Mouse (Mus musculus) kidney, adult 9 months (tissue): ENCODE measurements around the gene Xrra1.
A peak's percentile ranks its signal among the peaks of the same experiment; 100 is the strongest.

ENCODE experiments used
- DNase-seq: peaks from one replicate; pipeline ENCODE4 v3.0.0; 2022

The Xrra1 gene

GRCm38 (mm10) chr7:99851618-99852017 lies 7.3 kb upstream of the Xrra1 start:
- no peak for DNase-seq

DNA sequence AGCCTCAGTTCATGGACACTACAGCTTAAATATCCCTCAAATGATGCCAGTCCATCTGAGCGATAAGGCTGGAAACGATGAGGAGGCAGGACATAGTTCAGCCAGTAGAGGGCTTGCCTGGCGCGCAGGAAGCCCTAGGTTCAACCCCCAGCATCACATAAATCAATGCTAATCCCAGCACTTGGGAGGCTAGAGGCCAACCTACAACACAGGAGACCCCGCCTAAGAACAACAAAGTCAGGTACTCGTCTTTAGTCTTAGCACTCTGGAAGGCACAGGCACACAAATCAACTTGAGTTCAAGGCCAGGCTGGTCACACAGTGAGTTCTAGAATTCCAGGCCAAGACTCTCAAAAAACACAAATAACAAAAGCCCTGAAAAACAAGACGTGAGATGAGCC lies 5.6 kb upstream of the Xrra1 start:
- no peak for DNase-seq

DNA sequence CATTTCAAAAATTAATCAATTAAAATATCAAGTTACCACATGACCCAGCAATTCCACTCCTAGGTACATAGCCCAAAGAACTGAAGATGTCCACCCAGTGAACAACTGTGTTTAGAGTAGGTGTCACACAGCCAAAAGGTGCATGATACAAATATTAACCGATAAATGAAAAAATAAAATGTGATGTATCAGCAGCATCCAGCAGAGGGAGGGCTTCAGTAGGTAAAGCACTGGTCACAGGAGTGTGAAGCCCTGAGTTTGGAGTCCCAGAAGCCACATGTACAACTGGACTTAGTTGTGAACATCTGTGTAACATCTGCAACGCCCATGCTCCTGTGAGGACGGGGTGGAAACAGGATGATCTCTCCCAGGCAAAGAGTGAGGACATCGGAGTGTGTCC lies 4.6 kb upstream of the Xrra1 start:
- DNase-seq, result no peak

GRCm38 (mm10) chr7:99856266-99856861 lies 2.6 kb upstream of the Xrra1 start:
- DNase-seq, result no peak

DNA sequence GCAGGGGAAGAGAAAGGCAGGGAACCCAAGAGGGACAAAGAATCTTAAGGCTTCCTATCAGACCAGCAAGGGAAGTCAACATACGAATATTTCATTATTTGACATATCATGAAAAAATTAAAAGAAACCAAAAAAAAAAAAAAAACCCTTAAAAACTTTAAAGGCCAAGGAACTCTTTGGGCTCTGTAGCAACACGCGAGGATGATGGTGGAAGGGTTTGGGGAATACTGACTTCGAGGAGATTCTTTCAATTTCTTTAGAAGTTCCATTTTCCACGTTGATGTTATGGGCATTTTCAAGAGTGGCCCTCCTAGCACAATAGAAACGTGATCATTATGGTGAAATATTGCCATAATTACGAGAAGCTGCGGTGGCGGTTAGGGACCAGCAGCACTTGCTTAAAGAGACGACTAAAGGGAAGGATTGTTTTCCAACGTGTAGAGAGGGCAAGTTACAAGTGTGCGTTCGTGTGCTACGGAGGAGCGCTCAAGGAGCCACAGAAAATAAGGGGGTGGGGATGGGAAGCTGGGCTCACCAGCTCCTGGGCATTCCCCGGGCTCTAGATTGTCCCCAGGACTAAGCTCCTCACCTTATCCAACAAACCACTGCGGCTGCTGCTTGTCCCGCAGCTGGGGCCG lies 622 bp upstream of the Xrra1 start:
- no peak for DNase-seq

GRCm38 (mm10) chr7:99863362-99863761 lies 4.4 kb downstream of the Xrra1 start, which contains the start of gene Spcs2:
Gene Spcs2, minus strand, starts transcription at chr7:99863462.
- no peak for DNase-seq

GRCm38 (mm10) chr7:99864241-99865028 lies 5.5 kb downstream of the Xrra1 start:
- no peak for DNase-seq

DNA sequence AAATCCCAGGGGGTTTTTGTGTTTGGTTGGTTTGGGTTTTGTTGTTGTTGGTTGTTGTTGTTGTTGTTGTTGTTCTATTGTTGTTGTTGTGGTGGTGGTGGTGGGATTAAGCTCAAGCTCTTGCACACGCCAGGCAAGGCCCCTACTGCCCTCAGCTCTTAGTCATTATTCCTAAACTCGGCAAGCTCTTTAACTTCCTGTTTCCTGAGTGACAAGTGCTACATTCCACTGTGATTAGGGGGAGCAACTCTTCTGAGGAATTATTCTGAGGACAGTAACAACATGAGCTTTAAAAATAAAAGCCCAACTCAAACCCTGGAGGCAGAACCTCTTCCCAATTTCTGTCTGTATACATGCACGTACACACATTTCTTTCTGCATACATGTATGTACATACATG lies 6.3 kb downstream of the Xrra1 start:
- no peak for DNase-seq

GRCm38 (mm10) chr7:99869296-99869695 lies 10.4 kb downstream of the Xrra1 start:
- no peak for DNase-seq

DNA sequence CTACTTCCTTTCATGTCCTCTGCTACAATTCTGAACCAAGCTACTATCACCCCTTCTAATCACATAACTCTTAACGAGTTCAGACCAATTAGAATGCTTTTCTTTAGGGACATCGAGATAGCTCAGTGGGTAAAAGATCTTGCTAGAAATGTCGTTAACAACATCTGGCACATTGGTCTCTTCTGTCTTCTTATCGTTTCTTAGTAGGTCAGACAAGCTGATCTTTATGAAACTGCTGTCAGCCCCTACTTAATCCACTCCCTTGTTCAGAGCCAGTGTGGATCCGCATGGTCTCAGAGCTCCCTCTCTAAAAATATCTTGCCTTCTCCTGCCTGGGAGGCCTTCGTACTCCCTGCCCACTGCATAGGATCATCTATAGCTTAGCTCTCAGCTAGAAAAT lies 15.0 kb downstream of the Xrra1 start:
- DNase-seq, result no peak

GRCm38 (mm10) chr7:99875891-99876290 lies 17.0 kb downstream of the Xrra1 start:
- no peak for DNase-seq

DNA sequence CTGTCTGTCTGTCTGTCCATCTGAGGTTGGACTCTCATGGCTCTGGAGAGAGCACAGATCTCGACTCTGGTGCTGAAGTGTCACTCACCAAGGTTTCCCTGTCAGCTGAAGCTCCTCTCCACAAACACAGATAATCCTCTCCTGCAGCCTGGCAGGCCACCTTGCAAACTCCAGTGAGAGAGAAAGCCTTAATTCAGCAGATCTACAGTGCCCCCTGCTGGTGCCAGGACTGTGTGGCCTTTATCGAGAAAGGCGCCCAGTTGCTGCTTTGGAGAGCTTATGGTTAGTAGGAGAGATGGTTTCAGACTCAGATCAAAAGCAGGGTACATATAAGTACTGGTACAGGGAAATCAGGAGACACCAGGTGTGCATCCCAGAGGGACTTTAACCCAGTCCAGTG lies 17.4 kb downstream of the Xrra1 start:
- peak; percentile 75 for DNase-seq

- DNase-seq, result no peak
These were observed 19.3 kb downstream of the Xrra1 start for GRCm38 (mm10) chr7:99878254-99878653.

DNA sequence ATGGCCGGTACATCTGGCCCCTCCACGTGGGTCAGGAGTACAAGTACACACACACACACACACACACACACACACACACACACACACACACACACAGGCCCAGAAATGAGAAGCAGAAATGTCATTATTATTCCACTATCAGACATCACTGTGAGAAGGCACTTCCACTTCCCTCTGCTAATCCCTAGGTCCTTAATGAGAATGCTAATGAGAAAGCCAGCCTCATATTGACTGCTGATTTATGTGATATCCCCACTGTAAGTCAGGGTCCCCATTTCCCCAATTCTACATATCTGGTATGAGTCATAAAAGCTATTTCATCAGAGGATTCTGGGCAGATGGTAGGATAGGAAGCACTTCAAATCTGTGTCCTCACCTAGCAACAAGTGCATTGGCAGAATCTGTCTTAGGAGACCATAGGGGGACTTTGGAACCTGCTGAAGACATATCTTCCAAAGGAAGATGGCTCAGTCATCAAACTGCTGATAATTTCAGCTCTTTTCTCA lies 28.4 kb downstream of the Xrra1 start:
- no peak for DNase-seq

- no peak for DNase-seq
These were observed 28.8 kb downstream of the Xrra1 start for GRCm38 (mm10) chr7:99887743-99888142.

- no peak for DNase-seq
These were observed 30.4 kb downstream of the Xrra1 start for GRCm38 (mm10) chr7:99889175-99889880.

DNA sequence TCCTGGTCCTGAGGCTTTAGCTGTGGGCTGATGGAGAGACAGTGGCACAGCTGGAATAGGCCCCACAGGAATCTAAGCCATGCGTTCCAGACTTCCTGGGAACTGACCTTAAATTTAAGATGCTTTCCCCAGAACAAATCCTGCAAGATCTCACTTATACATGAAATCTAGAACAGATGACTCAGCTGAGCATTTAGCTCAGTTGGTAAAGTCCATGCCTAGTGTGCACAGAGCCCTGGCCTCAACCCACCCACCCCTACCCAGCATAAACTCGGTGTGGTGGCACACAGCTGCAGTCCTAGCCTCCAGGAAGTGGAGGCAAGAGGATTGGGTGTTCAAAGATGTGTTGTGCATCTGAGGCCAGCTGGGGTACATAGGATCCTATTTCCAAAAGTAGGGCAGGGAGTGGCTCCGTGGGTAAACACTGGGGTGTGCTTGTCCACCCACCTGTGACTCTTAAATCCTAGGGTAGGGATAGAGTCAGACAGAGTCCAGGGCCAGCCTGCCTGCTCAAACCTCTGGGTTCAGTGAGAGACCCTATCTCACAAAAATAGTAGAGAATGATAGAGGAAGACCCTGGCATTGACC lies 31.3 kb downstream of the Xrra1 start:
- DNase-seq, result no peak

GRCm38 (mm10) chr7:99891471-99891870 lies 32.6 kb downstream of the Xrra1 start:
- DNase-seq, result no peak

- no peak for DNase-seq
These were observed 33.4 kb downstream of the Xrra1 start for GRCm38 (mm10) chr7:99892351-99892750.

DNA sequence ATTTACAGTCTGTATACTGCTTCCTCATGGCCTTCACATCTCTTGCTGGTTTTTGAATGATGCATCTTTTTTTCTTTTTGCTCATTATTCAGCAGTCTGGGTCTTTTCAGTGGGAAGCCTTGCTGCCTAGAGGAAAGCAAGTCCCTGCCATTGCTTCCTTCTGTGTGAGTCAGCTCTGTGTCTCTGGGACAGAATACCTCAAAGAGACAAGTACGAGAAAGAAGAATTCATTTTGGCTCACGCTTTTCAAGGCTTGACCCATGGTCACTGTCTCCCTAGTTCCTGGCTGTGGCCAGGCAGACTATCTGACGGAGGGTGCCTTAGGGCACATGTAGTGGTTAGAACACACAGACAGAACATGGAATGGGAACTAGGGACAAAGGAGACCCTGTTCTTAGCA lies 35.1 kb downstream of the Xrra1 start:
- no peak for DNase-seq

DNA sequence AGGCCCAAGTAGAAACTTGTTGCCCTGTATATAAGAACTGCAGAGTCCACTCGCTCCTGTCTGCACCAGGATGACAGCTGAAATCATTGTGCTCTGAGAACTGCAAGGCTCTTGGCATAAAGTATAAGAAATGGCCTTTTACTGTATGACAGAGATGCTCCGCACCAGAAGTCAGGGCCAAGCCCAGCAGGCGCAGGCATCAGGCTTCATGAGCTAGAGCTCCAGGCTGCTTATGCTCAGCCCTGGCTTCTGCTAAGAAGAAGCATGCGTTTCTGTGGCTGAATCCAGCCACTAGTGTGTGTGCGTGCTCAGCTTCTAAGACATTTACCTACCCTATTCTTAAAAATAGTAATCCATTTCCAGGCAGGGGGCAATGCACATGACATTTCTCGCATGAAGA lies 35.6 kb downstream of the Xrra1 start:
- DNase-seq, result no peak

DNA sequence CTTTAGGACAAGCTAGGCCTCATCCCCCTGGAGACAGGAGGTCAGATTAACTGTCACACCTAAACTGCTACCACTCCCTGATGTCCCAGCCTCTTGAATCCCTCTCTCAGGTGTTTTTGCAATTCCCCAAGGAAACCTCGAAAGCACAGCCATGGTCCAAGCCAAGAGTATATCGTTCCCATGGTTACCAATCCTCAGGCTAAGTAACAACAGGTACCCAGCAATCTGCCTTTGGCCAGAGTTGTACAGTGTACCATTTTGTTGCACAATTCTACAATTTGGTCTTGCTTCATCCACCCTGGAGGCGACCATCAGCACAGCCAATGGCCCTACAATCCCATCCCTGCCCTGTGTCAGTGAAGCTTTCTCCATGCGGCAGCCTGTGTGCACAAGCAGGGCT lies 38.0 kb downstream of the Xrra1 start:
- DNase-seq, result no peak

- DNase-seq, result no peak
These were observed 43.3 kb downstream of the Xrra1 start for GRCm38 (mm10) chr7:99902208-99902607.
